Mouse (Mus musculus) urinary bladder, adult 18-20 months (tissue): ENCODE data around the gene Txnrd2.

Experiments used
- DNase-seq, 2 experiments: peaks; one replicate each; pipeline ENCODE4 v3.0.0; 2022; ENCODE audit warnings: low spot score in 2 of 2, mixed read lengths in 2 of 2

Gene Txnrd2

DNA sequence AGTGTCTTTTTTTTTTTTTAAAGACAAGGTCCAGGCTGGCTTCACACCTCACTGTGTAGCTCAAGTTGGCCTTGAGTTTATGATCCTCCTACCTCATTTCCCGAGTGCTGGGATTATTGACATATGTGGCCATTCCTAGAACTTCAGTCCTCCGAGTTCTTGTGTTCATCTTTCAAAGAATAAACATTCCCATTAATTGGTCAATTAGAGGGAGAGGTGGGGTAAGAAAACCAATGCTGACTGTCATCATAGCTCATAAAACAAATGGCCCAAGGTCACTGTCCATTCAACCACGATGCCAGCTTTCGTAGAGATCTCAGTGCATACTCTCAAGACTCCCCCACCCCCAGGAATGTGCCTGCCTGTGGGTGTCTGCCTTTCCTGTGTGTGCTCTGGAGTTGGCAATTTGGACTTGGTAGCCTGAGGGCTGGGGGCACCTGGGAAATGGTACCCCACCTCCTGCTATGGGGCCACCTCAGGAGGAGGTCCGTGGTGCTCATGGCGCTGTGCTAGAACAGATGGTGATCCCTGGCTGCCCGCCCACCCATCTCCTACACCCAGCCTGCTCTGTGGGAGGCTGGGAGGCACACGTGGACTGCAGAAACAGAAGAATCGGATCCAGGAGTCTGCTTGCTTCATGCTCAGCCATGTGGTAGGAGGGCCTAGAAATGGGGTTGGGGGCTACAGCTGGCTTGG is 25.4 kb downstream of the Txnrd2 start:
- DNase-seq: no peak

GRCm38 (mm10) chr16:18452361-18452862 is 26.2 kb downstream of the Txnrd2 start:
- no peak for DNase-seq

- DNase-seq: no peak
Observed at GRCm38 (mm10) chr16:18453846-18454245, 27.7 kb downstream of the Txnrd2 start.

- DNase-seq: no peak
Observed at GRCm38 (mm10) chr16:18455407-18455806, 29.2 kb downstream of the Txnrd2 start.

GRCm38 (mm10) chr16:18458661-18459060 is 32.5 kb downstream of the Txnrd2 start:
- DNase-seq: no peak

- DNase-seq: peak in 1 of 2 experiments; percentile 30
Observed at GRCm38 (mm10) chr16:18459335-18459954, 33.3 kb downstream of the Txnrd2 start.

- no peak for DNase-seq
Observed at GRCm38 (mm10) chr16:18459955-18460370, 33.8 kb downstream of the Txnrd2 start.

DNA sequence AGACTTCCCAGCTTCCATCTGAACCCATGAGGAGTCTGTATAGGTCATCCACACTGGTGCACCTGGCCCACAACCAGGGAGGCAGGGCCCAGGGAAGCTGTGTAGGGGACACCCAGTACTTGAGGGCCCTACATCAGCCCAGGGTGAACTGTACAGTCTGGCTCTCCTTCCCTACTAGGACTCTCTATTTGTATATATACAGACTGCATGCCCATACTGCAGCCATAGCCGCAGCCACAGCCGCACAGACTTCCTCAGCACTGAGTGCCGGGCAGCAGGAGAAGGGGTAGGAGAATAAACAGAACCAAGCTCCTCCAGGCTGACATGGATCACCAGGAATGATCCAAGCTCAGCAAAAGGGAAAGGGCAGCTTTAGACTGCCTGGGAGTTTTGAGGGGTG is 34.6 kb downstream of the Txnrd2 start:
- no peak for DNase-seq

- no peak for DNase-seq
Observed at GRCm38 (mm10) chr16:18462031-18462430, 35.8 kb downstream of the Txnrd2 start.

DNA sequence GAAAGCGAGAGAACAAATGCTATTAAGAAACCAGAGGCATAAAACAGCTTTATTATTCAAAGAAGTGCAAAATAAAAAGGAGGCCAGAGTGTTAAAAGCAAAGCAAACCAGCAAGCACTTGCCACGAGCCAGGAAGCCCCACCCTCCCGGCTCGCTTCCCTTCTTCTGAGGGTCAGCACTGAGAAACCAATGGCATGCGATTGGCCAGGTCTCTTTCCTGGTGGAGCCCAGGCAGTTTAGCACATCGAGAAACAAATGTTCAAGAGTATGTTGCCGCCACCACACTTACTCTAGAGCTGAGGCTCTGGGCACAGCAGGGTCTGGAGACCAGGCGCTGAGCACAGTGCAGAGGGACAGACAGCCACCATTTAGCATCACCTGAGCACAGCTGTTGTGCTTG is 36.4 kb downstream of the Txnrd2 start:
- no peak for DNase-seq

- DNase-seq: no peak
Observed at GRCm38 (mm10) chr16:18464271-18464670, 38.1 kb downstream of the Txnrd2 start.

DNA sequence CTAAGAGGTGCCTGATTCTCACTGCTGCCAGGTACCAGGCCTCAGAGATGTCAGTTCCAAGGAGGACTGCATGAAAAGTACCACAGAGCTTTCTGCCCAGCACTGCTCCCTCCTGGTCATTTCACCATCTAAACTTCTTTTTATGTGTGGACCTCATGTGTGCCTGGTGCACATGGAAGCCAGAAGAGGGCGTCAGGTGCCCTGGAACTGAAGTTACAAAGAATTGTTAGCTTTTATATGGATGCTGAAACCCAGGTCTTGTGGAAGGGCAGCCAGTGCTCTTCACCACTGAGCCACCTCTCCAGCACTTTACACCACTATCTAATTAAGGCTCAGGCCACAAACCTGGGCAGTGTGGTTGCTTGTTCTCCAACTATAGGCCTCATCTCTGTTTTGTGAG is 44.6 kb downstream of the Txnrd2 start:
- DNase-seq: no peak

DNA sequence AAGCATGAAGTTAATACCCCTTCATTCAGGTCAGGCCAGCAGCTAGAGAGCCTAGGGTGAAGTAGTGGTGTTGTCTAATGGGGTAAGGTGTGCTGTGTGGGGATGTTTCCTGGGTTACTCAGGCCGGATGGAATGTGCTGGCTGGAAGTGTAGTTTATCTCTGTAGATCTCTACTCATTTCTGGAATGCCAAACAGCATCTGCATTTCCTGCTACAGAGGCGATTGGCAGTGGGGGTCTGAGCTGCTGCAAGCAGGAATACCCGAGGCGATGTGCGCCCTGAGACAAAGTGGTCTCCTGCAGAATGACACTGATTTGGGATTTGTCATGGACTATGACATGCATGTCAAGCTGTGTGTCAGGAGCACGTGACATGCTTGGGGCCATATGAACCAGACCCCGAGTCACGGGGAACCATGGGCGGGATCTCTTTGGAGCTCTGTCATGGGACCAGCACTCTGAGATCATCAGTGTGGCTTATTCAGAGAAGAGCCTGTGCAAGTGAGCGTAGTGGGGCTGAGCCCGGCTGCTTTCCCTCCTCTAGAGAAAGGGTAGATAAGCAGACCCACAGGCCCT is 45.3 kb downstream of the Txnrd2 start:
- no peak for DNase-seq

DNA sequence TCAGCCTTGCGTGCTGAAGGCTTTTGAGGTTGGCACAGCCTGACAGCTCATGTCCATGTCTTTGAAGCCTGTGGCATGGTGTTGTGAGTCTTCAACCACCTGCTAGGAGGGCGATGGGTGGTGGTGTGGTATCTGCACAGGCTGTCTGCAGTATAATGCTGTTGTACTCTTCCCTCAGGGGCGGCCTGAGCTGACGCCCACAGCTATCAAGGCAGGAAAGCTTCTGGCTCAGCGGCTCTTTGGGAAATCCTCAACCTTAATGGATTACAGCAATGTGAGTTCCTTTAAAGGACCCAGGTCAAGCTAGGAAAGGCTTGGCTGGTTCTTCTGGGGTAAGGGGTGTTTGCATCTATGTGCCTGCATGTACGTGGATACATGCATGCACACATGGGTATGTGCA is 45.8 kb downstream of the Txnrd2 start:
- no peak for DNase-seq

- DNase-seq: no peak
Observed at GRCm38 (mm10) chr16:18472416-18472815, 46.2 kb downstream of the Txnrd2 start.

DNA sequence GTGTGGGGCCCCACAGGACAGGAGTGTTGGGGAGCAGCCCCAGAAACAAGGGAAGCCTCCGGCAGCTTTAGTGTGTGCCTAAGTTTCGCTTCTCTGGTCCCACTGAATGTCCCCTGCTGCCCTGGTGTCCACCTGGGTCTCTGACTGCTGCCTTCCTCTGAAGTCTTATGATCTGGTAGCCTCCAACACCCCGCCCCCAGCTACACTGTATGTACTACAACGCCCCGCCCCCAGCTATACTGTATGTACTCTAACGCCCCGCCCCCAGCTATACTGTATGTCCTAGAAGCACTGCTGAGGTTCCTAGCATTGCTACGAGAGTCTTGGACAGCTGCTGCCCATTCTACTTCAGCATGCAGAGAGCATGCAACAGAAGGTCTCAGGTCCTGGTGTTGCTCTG is 46.8 kb downstream of the Txnrd2 start:
- no peak for DNase-seq

GRCm38 (mm10) chr16:18474021-18474420 is 47.8 kb downstream of the Txnrd2 start:
- DNase-seq: no peak

GRCm38 (mm10) chr16:18477996-18478395 is 51.8 kb downstream of the Txnrd2 start:
- no peak for DNase-seq

- DNase-seq: no peak
Observed at GRCm38 (mm10) chr16:18479667-18480066, 53.5 kb downstream of the Txnrd2 start.

- no peak for DNase-seq
Observed at GRCm38 (mm10) chr16:18480933-18481485, 54.8 kb downstream of the Txnrd2 start.

GRCm38 (mm10) chr16:18482431-18482830 is 56.2 kb downstream of the Txnrd2 start:
- DNase-seq: no peak

GRCm38 (mm10) chr16:18483839-18484238 is 57.7 kb downstream of the Txnrd2 start:
- DNase-seq: no peak

GRCm38 (mm10) chr16:18484386-18484785 is 58.2 kb downstream of the Txnrd2 start:
- no peak for DNase-seq
